Mouse (Mus musculus): Measurements from ENCODE around the gene Crp. TPM values are rescaled to one million over a fixed set of nuclear protein-coding genes. Genes with fewer than 3 reads are reported as not detected.

Crp gene
- not detected for polyA plus RNA-seq (2014; fragmentation: Illumina TruSeq; extraction: RNeasy Lipid Tissue Mini Kit (QIAGEN cat#74804); ENCODE audit: low read depth, low replicate concordance)

DNA sequence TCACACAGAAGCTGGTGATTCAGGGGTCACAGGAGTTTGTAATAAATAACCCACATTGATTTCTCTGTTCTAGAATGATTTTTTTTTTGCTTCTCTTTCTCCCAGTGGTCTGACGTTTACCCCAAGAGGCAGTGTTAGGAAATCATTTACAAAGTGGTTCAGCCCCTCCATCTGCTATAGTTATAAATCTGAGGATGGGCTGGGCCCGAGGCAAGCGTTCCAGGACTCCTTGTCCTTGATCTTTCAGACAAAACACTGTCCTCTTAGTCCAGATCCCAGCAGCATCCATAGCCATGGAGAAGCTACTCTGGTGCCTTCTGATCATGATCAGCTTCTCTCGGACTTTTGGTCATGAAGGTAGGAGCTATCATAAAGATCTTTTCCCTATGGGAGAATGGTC, at the start of gene Crp:
Gene Crp (plus strand): TSS at position 212 of the 400 bp plus-strand sequence.

Other genes with a start within 250 kb of the Crp start
- 1.1 TPM for gene Slamf9, start 222.7 kb upstream of the Crp start, polyA plus RNA-seq (2014; fragmentation: Illumina TruSeq; extraction: RNeasy Lipid Tissue Mini Kit (QIAGEN cat#74804); ENCODE audit: low read depth, low replicate concordance)
- 5.1 TPM for gene Igsf9, start 216.3 kb upstream of the Crp start, polyA plus RNA-seq (2014; fragmentation: Illumina TruSeq; extraction: RNeasy Lipid Tissue Mini Kit (QIAGEN cat#74804); ENCODE audit: low read depth, low replicate concordance)
- 81.6 TPM for gene Tagln2, start 198.0 kb upstream of the Crp start, polyA plus RNA-seq (2014; fragmentation: Illumina TruSeq; extraction: RNeasy Lipid Tissue Mini Kit (QIAGEN cat#74804); ENCODE audit: low read depth, low replicate concordance)
- 3.1 TPM for gene Cfap45, start 177.3 kb upstream of the Crp start, polyA plus RNA-seq (2014; fragmentation: Illumina TruSeq; extraction: RNeasy Lipid Tissue Mini Kit (QIAGEN cat#74804); ENCODE audit: low read depth, low replicate concordance)
- gene Vsig8, start 142.1 kb upstream of the Crp start, polyA plus RNA-seq (2014; fragmentation: Illumina TruSeq; extraction: RNeasy Lipid Tissue Mini Kit (QIAGEN cat#74804); ENCODE audit: low read depth, low replicate concordance) = not detected
- 0.63 TPM for gene Slamf8, start 107.5 kb upstream of the Crp start, polyA plus RNA-seq (2014; fragmentation: Illumina TruSeq; extraction: RNeasy Lipid Tissue Mini Kit (QIAGEN cat#74804); ENCODE audit: low read depth, low replicate concordance)
- gene Fcrl6, start 95.5 kb upstream of the Crp start, polyA plus RNA-seq (2014; fragmentation: Illumina TruSeq; extraction: RNeasy Lipid Tissue Mini Kit (QIAGEN cat#74804); ENCODE audit: low read depth, low replicate concordance) = not detected
- 3.2 TPM for gene Dusp23, start 65.1 kb upstream of the Crp start, polyA plus RNA-seq (2014; fragmentation: Illumina TruSeq; extraction: RNeasy Lipid Tissue Mini Kit (QIAGEN cat#74804); ENCODE audit: low read depth, low replicate concordance)
- not detected for gene Apcs, start 197.0 kb downstream of the Crp start, polyA plus RNA-seq (2014; fragmentation: Illumina TruSeq; extraction: RNeasy Lipid Tissue Mini Kit (QIAGEN cat#74804); ENCODE audit: low read depth, low replicate concordance)